Mouse (Mus musculus) kidney, adult 11 months (tissue): ENCODE data around the gene Pym1.
A peak's percentile ranks its signal among the peaks of the same experiment; 100 is the strongest.
"Not testable (repeated sequence)": the region's sequence is repeated elsewhere in the genome, so short reads cannot be mapped to it uniquely, and the experiment has no call there.

Source experiments
- DNase-seq: peaks from one replicate; pipeline ENCODE4 v3.0.0; 2022

Gene Pym1

GRCm38 (mm10) chr10:128747646-128748251 lies at the start of gene Pym1:
Gene Pym1 (plus strand): TSS chr10:128747889.
- peak; percentile 93 for DNase-seq

GRCm38 (mm10) chr10:128699006-128699405 lies 48.7 kb upstream of the Pym1 start:
- DNase-seq: peak; percentile 61

- DNase-seq: no peak
Observed at GRCm38 (mm10) chr10:128699611-128700010, 48.1 kb upstream of the Pym1 start.

GRCm38 (mm10) chr10:128700712-128701111 lies 47.0 kb upstream of the Pym1 start:
- no peak for DNase-seq

DNA sequence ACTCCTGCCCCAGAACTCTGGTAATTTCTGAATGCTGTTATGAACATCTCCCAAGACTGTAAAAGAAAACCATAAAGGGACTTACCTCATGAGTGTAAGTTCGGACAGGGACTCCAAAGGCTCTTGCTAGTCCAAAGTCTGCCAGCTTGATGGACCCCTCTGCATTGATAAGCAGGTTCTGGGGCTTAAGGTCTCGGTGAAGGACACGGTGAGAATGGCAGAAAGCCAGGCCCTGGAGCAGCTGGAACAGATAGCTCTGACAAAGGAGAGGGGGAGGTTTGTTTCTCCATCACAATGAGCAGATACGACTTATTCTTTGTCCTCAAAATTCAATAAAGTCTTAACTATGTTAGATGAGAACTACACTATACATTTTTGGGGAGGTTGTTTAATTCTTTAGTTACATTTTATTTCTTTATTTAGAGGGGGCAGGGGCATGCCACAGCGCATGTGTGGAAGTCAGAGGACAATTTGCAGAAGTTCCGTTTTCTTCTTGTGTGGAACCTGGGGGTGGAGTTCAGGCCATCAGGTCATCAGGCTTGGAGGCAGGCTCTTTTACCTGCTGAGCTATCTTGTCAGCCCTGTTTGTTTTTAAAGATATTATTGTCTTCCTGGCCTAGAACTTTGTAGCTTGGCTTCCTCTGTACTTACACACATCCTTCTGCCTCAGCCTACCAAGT lies 45.2 kb upstream of the Pym1 start:
- no peak for DNase-seq

GRCm38 (mm10) chr10:128703895-128704294 lies 43.8 kb upstream of the Pym1 start, which contains the start of gene Pmel:
Gene Pmel (plus strand): TSS chr10:128704195.
- no peak for DNase-seq

- DNase-seq: peak; percentile 90
Observed at GRCm38 (mm10) chr10:128704491-128705316, 43.0 kb upstream of the Pym1 start, which contains the start of gene Cdk2. Gene Cdk2 (minus strand): TSS chr10:128705031.

DNA sequence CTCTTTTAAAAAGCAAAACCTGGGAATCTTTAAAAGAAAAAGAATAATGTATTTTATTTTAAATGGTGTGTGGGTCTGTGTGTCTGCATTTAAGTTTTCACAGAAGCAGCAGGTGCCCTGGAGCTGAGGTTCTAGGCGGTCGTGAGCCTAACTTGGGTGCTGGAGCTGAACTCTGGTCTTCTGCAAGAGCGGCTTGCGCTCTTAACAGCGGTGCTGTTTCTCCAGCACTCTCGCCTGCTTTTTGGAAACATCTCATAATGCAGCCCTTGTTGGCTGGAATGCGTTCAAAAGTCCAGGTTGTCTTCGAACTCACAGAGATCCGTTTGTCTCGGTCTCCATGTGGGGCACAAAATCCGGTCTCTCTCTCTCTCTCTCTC lies 42.4 kb upstream of the Pym1 start:
- DNase-seq: no peak

- DNase-seq: not testable (repeated sequence)
Observed at GRCm38 (mm10) chr10:128711318-128711717, 36.4 kb upstream of the Pym1 start.

DNA sequence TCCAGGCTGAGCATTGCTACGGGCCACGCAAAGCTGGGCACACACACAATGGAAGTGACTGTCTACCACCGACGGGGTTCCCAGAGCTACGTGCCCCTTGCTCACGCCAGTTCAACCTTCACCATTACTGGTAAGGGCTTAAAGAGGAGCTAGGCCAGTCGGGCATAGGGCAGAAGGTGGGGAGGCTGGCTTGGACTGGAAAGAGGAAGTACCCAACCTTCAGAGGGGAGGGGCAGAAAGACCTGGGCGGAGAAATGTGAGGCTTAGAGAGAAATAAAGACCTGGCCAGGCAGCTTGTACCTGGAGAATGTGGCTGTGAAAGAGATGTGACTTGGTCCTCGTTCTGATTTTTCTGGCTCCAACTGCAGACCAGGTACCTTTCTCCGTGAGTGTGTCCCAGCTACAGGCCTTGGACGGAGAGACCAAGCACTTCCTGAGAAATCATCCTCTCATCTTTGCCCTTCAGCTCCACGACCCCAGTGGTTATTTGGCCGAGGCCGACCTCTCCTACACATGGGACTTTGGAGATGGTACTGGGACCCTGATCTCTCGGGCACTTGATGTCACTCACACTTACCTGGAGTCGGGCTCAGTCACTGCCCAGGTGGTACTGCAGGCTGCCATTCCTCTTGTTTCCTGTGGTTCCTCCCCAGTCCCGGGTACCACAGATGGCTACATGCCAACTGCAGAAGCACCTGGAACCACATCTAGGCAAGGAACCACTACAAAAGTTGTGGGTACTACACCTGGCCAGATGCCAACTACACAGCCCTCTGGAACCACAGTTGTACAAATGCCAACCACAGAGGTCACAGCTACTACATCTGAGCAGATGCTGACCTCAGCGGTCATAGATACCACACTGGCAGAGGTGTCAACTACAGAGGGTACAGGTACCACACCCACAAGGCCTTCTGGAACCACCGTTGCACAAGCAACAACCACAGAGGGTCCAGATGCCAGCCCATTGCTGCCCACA lies 31.8 kb upstream of the Pym1 start:
- DNase-seq: no peak

- DNase-seq: not testable (repeated sequence)
Observed at GRCm38 (mm10) chr10:128725466-128725865, 22.2 kb upstream of the Pym1 start.

DNA sequence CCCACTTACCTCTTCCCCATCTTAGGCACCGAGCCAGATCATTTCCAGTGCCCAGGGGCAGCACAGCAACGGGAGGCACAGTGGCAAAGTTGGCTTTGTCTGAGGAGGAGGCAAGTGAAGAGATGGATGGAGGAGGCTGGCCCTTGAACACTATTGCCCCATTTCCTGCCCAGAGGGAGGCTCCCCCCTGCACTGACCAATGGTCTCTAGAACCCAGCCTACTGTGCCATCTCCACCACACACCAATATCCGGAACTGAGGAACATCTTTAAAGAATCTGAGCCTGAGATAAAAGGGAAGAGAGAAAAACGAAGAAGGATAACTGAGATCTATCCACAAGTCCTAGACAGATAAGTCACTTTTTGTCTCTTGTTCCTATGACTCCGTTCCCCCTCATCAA lies 19.6 kb upstream of the Pym1 start:
- DNase-seq: no peak

DNA sequence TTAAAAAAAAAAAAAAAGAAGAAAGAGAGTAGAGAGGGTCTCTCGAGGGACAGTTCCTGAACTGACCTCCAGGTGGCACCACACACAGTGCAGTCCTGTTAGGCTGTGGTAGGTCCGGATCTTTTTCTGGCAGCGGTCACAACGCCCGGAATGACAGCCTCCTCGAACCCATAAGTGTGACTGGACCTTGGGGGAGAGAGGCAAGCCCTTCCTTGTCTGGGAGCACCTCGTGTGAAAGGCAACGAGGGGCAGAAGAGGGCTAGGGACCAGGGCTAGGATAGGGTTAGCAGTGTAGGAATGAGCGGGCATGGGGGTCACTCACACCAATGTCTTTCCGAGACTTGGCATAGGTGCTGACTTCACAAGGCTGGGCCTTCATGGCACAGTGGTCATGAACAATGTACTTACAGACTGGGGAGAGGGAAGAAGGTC lies 16.7 kb upstream of the Pym1 start:
- DNase-seq: peak; percentile 48

GRCm38 (mm10) chr10:128731992-128732391 lies 15.7 kb upstream of the Pym1 start:
- no peak for DNase-seq

DNA sequence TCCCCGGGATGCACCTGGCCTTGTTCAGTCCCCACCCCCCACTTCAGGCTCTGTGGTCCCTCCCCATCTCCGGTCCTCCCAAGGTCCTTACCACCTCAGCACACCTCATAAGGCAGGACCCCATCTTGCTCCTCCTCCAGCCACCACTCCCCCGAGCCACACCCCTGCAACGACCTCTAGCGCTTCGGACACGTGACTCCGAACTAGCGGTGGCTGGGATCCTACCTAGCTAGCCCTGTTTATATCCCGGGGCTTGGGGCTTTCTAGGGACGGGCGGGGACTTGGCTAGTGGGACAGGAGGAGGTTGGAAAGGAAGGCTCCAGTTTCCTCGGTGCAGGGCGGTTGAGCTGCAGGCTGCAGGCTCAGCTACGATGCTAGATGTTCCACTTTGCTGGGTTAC lies 10.3 kb upstream of the Pym1 start:
- peak; percentile 16 for DNase-seq

- no peak for DNase-seq
Observed at GRCm38 (mm10) chr10:128740296-128740695, 7.4 kb upstream of the Pym1 start.

GRCm38 (mm10) chr10:128742616-128743015 lies 5.1 kb upstream of the Pym1 start:
- no peak for DNase-seq

- DNase-seq: no peak
Observed at GRCm38 (mm10) chr10:128743235-128743634, 4.5 kb upstream of the Pym1 start.

DNA sequence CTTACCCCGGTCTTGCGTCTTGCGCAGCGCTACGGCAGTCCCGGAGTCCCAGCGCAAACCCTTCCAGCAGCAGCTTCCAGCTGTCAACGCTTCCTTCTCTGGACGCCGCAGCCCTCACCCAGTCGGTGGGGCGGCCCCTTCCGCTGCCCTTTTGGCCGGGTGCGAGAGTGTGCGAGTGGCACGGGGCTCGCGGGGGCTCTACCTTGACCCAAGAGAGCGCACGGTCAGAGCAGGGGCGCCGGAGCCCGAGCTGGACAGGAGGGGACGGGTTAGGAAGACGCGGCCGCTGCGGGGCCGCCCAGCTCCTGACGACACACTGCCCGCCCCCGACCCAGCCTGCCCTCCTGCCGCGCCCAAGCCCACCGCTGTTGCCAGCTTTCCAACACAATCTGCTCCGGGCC lies 3.9 kb upstream of the Pym1 start:
- peak; percentile 64 for DNase-seq

DNA sequence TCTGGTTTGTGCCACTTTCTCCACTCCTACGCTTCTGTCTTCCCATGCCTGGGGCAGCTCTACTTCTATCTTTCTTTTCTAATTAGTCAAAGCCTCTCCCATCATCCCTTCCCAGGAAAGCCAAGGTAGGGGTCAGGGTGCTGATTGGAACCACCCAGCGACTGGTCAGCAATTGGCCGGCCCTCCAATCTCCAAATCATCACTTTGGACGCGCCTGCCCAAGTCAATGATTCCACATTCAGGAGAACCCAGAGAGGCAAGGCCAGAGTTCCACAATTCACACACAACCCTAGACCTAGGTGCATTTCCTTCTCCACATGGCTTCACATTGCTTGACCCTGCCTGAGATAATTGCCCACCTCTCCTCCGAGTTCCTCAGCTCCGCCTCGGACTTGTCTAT lies 3.5 kb upstream of the Pym1 start:
- peak; percentile 59 for DNase-seq

DNA sequence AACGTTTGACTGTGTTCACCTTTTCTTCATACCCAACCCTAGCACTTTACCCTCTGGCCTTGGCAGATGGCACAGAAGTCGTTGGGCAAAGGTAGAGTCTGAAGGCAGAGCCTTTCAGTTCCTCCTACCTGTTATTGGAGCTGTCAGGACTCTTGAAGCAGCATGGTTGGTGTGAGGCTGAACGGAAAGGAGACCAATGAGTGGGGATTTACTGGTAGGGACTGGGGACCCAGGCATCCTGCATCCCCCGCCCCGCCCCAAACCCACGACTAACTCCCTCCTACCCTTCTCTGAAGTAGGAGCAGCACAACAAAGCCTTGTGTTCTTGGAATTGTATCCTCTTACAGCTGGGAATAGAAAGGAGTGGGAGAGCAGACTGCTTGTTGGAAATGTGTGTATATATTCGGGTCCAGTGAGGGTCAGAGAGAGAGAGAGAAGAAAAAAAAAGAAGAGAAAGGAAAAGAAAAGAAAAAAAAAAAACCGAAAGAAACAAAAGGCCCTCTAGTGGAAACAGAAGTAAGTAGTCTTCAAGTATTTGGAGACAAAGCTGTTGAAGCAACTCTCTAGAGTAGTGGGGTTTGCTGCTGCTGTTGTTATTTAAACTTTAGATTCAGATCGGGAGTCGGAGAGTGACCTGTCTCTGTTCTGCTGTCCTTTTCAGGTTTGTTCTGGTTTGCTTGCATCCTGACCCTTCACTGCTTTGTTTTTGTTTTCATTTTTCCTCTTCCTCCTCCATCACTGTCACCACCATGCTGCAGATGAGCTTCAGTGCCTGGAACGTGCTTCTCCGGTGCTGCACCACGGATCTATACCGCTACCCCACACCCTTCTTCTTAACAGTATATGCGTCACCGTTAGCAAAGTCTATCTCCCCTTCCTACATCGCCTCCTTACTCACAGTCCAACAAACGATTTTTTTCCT lies 2.7 kb upstream of the Pym1 start, which contains the start of gene Dgka:
Gene Dgka (minus strand): TSS at position 176 of the 922 bp plus-strand sequence.
- DNase-seq: peak; percentile 45
